Mouse (Mus musculus) MEL (cell line): ENCODE results near the gene Tle3. TPM values are rescaled to one million over a fixed set of nuclear protein-coding genes. Genes with fewer than 3 reads are reported as not detected.

Source experiments
- DNase-seq: peaks from one replicate; pipeline ENCODE4 v3.0.0; 2011; ENCODE audit warnings: low read depth, low spot score
- H3K27ac ChIP-seq: 2 replicates; pipeline ENCODE4 v1.5.1; 2012; ENCODE audit warnings: low read depth, mild to moderate bottlenecking, control low read depth, low read length, moderate library complexity; ENCODE audit not compliant: control insufficient read depth
- H3K27me3 ChIP-seq, 2 experiments: fragments of 150-350 bp in 1 of 2; sonication (generic) in 1 of 2; 2 replicates each; pipeline ENCODE4 v1.6.1; 2012; ENCODE audit warnings: low read length in 2 of 2, mild to moderate bottlenecking in 2 of 2, improper control_type of control experiment in 1 of 2, moderate library complexity in 1 of 2; ENCODE audit not compliant: insufficient read depth in 2 of 2, control insufficient read depth in 1 of 2
- H3K36me3 ChIP-seq, 2 experiments: 2 replicates each; pipeline ENCODE4 v1.6.1; 2012 to 2014; ENCODE audit warnings: low read length in 2 of 2, improper control_type of control experiment in 1 of 2, inconsistent platforms in 1 of 2, mild to moderate bottlenecking in 1 of 2; ENCODE audit not compliant: insufficient read depth in 2 of 2, control insufficient read depth in 1 of 2
- H3K4me1 ChIP-seq, 2 experiments: fragments of 150-350 bp in 1 of 2; sonication (generic) in 1 of 2; 2 replicates each; pipeline ENCODE4 v1.6.1; 2012; ENCODE audit warnings: low read length in 2 of 2, improper control_type of control experiment in 1 of 2, mild to moderate bottlenecking in 1 of 2; ENCODE audit not compliant: insufficient read depth in 2 of 2, control insufficient read depth in 1 of 2
- H3K4me3 ChIP-seq, 2 experiments: fragments of 150-350 bp in 1 of 2; sonication (generic) in 1 of 2; 2 replicates each; pipeline ENCODE4 v1.5.1; 2012; ENCODE audit warnings: low read depth in 2 of 2, low read length in 2 of 2, mild to moderate bottlenecking in 2 of 2, moderate library complexity in 2 of 2, control low read depth in 1 of 2, improper control_type of control experiment in 1 of 2; ENCODE audit not compliant: control insufficient read depth in 1 of 2, insufficient read depth in 1 of 2
- H3K79me2 ChIP-seq: 2 replicates; pipeline ENCODE4 v1.6.1; 2012; ENCODE audit warnings: mild to moderate bottlenecking, low read length, moderate library complexity; ENCODE audit not compliant: control insufficient read depth, poor library complexity, insufficient read depth
- H3K9ac ChIP-seq: 2 replicates; pipeline ENCODE4 v1.6.1; 2012; ENCODE audit warnings: low read depth, mild to moderate bottlenecking, control low read depth, low read length, moderate library complexity; ENCODE audit not compliant: control insufficient read depth, poor library complexity, severe bottlenecking
- H3K9me3 ChIP-seq: fragments of 150-350 bp; sonication (generic); replicated peaks from 2 replicates; pipeline ENCODE4 v1.6.1; 2012; ENCODE audit warnings: mild to moderate bottlenecking, low read length, improper control_type of control experiment, moderate library complexity; ENCODE audit not compliant: insufficient read depth
- BHLHE40 ChIP-seq: IDR thresholded peaks from 2 replicates; pipeline ENCODE4 v1.6.1; 2012; ENCODE audit warnings: low read depth, mild to moderate bottlenecking, inconsistent platforms, low read length, improper control_type of control experiment, borderline replicate concordance
- CHD2 ChIP-seq: IDR thresholded peaks from 2 replicates; pipeline ENCODE4 v1.6.1; 2011; ENCODE audit warnings: low read length, improper control_type of control experiment
- GABPA ChIP-seq: IDR thresholded peaks from 2 replicates; pipeline ENCODE4 v1.6.1; 2012; ENCODE audit warnings: low read depth, mild to moderate bottlenecking, inconsistent platforms, low read length, improper control_type of control experiment, moderate library complexity
- GATA1 ChIP-seq: IDR thresholded peaks from 2 replicates; pipeline ENCODE4 v1.6.1; 2011; ENCODE audit warnings: low read depth, low read length, improper control_type of control experiment
- HCFC1 ChIP-seq: IDR thresholded peaks from 2 replicates; pipeline ENCODE4 v1.6.1; 2012; ENCODE audit warnings: low read depth, mild to moderate bottlenecking, inconsistent platforms, low read length, improper control_type of control experiment, moderate library complexity
- KAT2A ChIP-seq: conservative IDR thresholded peaks from 2 replicates; pipeline ENCODE4 v1.6.1; 2012; ENCODE audit warnings: low read depth, low read length, improper control_type of control experiment, inconsistent platforms
- MAFK ChIP-seq: IDR thresholded peaks from 2 replicates; pipeline ENCODE4 v1.6.1; 2011; ENCODE audit warnings: low read depth, mild to moderate bottlenecking, low read length, improper control_type of control experiment, borderline replicate concordance
- MAX ChIP-seq: IDR thresholded peaks from 2 replicates; pipeline ENCODE4 v1.6.1; 2011; ENCODE audit warnings: low read length, improper control_type of control experiment
- MAZ ChIP-seq: IDR thresholded peaks from 2 replicates; pipeline ENCODE4 v1.6.1; 2012; ENCODE audit warnings: low read depth, mild to moderate bottlenecking, inconsistent platforms, low read length, improper control_type of control experiment
- MYB ChIP-seq: IDR thresholded peaks from 2 replicates; pipeline ENCODE4 v1.6.1; 2011; ENCODE audit warnings: mild to moderate bottlenecking, low read depth, low read length, improper control_type of control experiment
- MYC ChIP-seq: IDR thresholded peaks from 2 replicates; pipeline ENCODE4 v1.6.1; 2011; ENCODE audit warnings: low read depth, mild to moderate bottlenecking, low read length, improper control_type of control experiment, moderate library complexity
- NRF1 ChIP-seq: IDR thresholded peaks from 2 replicates; pipeline ENCODE4 v1.6.1; 2014; ENCODE audit warnings: low read depth, mild to moderate bottlenecking, inconsistent platforms, low read length, improper control_type of control experiment, moderate library complexity; ENCODE audit not compliant: poor library complexity, insufficient read depth, severe bottlenecking
- POLR2A ChIP-seq, 2 experiments: IDR thresholded peaks; 2 replicates each; pipeline ENCODE4 v1.6.1; 2011 to 2012; ENCODE audit warnings: low read length in 2 of 2, mild to moderate bottlenecking in 2 of 2, control low read depth in 1 of 2, improper control_type of control experiment in 1 of 2, low read depth in 1 of 2, moderate library complexity in 1 of 2; ENCODE audit not compliant: control insufficient read depth in 1 of 2, insufficient read depth in 1 of 2, poor library complexity in 1 of 2
- POLR2AphosphoS5 ChIP-seq: IDR thresholded peaks from 2 replicates; pipeline ENCODE4 v1.6.1; 2012; ENCODE audit warnings: low read depth, borderline replicate concordance, mild to moderate bottlenecking, inconsistent platforms, low read length, moderate library complexity, mixed read lengths
- RAD21 ChIP-seq: IDR thresholded peaks from 2 replicates; pipeline ENCODE4 v1.6.1; 2011; ENCODE audit warnings: mild to moderate bottlenecking, low read depth, low read length, improper control_type of control experiment
- RCOR1 ChIP-seq: IDR thresholded peaks from 2 replicates; pipeline ENCODE4 v1.6.1; 2012; ENCODE audit warnings: low read depth, mild to moderate bottlenecking, inconsistent platforms, low read length, improper control_type of control experiment
- SIN3A ChIP-seq: IDR thresholded peaks from 2 replicates; pipeline ENCODE4 v1.6.1; 2012; ENCODE audit warnings: low read length, improper control_type of control experiment, inconsistent platforms
- TAL1 ChIP-seq: IDR thresholded peaks from 2 replicates; pipeline ENCODE4 v1.6.1; 2012; ENCODE audit warnings: mild to moderate bottlenecking, inconsistent platforms, low read length, moderate library complexity, mixed read lengths
- TBP ChIP-seq: IDR thresholded peaks from 2 replicates; pipeline ENCODE4 v1.8.0; 2011; ENCODE audit warnings: low read depth, low read length, improper control_type of control experiment
- TCF12 ChIP-seq: IDR thresholded peaks from 2 replicates; pipeline ENCODE4 v1.6.1; 2014; ENCODE audit warnings: low read depth, mild to moderate bottlenecking, inconsistent platforms, low read length, improper control_type of control experiment, moderate library complexity
- UBTF ChIP-seq: IDR thresholded peaks from 2 replicates; pipeline ENCODE4 v1.6.1; 2012; ENCODE audit warnings: low read depth, mild to moderate bottlenecking, inconsistent platforms, low read length, improper control_type of control experiment, moderate library complexity, borderline replicate concordance; ENCODE audit not compliant: insufficient read depth
- USF1 ChIP-seq: IDR thresholded peaks from 2 replicates; pipeline ENCODE4 v1.6.1; 2014; ENCODE audit warnings: low read depth, mild to moderate bottlenecking, inconsistent platforms, low read length, improper control_type of control experiment, moderate library complexity
- ZC3H11A ChIP-seq: IDR thresholded peaks from 2 replicates; pipeline ENCODE4 v1.6.1; 2012; ENCODE audit warnings: low read depth, mild to moderate bottlenecking, inconsistent platforms, low read length, improper control_type of control experiment
- ZMIZ1 ChIP-seq: IDR thresholded peaks from 2 replicates; pipeline ENCODE4 v1.6.1; 2012; ENCODE audit warnings: low read depth, mild to moderate bottlenecking, inconsistent platforms, low read length, improper control_type of control experiment, moderate library complexity
- ZNF384 ChIP-seq: IDR thresholded peaks from 2 replicates; pipeline ENCODE4 v1.6.1; 2012; ENCODE audit warnings: low read depth, mild to moderate bottlenecking, inconsistent platforms, low read length, improper control_type of control experiment
- polyA plus RNA-seq, 2 experiments: library from polyadenylated mRNA; stranded (reverse) in 1 of 2; unstranded in 1 of 2; fragments of >175 nt in 1 of 2; fragments of >200 nt in 1 of 2; gene quantifications; 2 replicates each; pipeline versions ENCODE4 v1.2.1 to v1.2.4; 2012; ENCODE audit warnings: low replicate concordance in 2 of 2, low read depth in 1 of 2; ENCODE audit not compliant: insufficient read length in 2 of 2, insufficient read depth in 1 of 2, missing spikeins in 1 of 2
- total RNA-seq: library from RNA; depleted of rRNA; stranded (reverse); fragments of 300-350 nt; gene quantifications from 2 replicates; pipeline ENCODE4 v1.2.3, GENCODE M21; 2012

Gene Tle3
- total and polyA plus RNA-seq, 3 experiments: 20.3 to 26.8 TPM; not detected in 1

- DNase-seq: no peak
- Histone ChIP-seq H3K9ac (no peak overlapping the region), H3K79me2 (no peaks in the 10 kb centered on the region), H3K4me1 (no peaks in the 10 kb centered on the region), H3K9me3 (no peaks in the 10 kb centered on the region), H3K4me3 (no peak overlapping the region), H3K36me3 (peaks cover 0 to 20% of the 10 kb centered on the region in 2 experiments; a peak in 2 of 4 replicates), H3K27me3 (no peaks in the 10 kb centered on the region), H3K27ac (no peak overlapping the region)
- TF ChIP-seq GABPA (no peak), MAZ (no peak), TBP (no peak), UBTF (no peak), ZMIZ1 (no peak), MYC (no peak), RAD21 (no peak), MYB (no peak), KAT2A (no peak), TCF12 (no peak), ZC3H11A (no peak), NRF1 (no peak), RCOR1 (no peak), POLR2A (IDR thresholded peaks at IDR 0.05; ENCODE audit: control insufficient read depth in 1 of 2, insufficient read depth in 1 of 2, low read depth in 1 of 2, low read length in 2 of 2, poor library complexity in 1 of 2) (no peak), GATA1 (no peak), CHD2 (no peak), ZNF384 (no peak)
Measured at GRCm38 (mm10) chr9:61397130-61397529, 25.0 kb downstream of the Tle3 start.

GRCm38 (mm10) chr9:61398160-61398559 is 26.0 kb downstream of the Tle3 start:
- no peak for DNase-seq
- Histone ChIP-seq H3K27ac (no peak overlapping the region), H3K4me1 (no peaks in the 10 kb centered on the region), H3K4me3 (no peak overlapping the region), H3K36me3 (peaks cover 0 to 17% of the 10 kb centered on the region in 2 experiments; a peak in 2 of 4 replicates), H3K27me3 (no peaks in the 10 kb centered on the region), H3K9me3 (no peaks in the 10 kb centered on the region), H3K79me2 (no peaks in the 10 kb centered on the region), H3K9ac (no peak overlapping the region)
- TF ChIP-seq POLR2A (IDR thresholded peaks at IDR 0.05; ENCODE audit: control insufficient read depth in 1 of 2, insufficient read depth in 1 of 2, low read depth in 1 of 2, low read length in 2 of 2, poor library complexity in 1 of 2) (no peak), POLR2AphosphoS5 (no peak), MAX (no peak), USF1 (no peak), MYC (no peak), SIN3A (no peak), RAD21 (no peak), RCOR1 (no peak), TAL1 (no peak), CHD2 (no peak), MAFK (no peak), KAT2A (no peak), UBTF (no peak), ZMIZ1 (no peak), MYB (no peak), GABPA (no peak), HCFC1 (no peak), ZNF384 (no peak), BHLHE40 (no peak)
